Mouse (Mus musculus): ENCODE measurements at regions not wholly inside any gene's neighbourhood (a gene's known extent, or its start where the extent isn't known, plus 50 kb on each side); places are given as distances from the start of the nearest gene placed in this dataset.

DNA sequence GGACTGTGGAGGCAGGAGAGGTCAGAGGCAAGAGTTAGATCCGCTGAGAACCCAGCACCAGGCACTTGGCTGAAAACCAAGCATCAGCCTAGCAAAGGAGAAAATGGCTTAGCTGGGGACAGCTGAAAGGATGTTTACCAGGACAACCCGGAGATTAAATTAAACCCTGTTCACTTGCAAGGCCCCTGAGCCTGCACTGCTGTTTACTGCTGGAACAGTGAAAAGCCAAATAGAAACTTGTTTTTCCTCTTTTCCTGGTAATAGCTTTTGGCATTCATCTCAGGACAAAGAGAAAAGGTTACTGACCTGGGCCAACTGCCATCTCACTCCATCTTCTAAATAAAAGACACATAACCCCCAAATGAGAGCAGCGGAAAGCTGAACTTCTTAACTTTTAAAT lies 531.3 kb downstream of the Insc start:
- H3K27ac ChIP-seq, result no peak overlapping the region
- no peaks in the 10 kb centered on the region for H3K9me3 ChIP-seq
- H3K27me3 ChIP-seq (ENCODE audit: poor library complexity, severe bottlenecking), result no peaks in the 10 kb centered on the region
- DNase-seq (ENCODE audit: extremely low spot score, low spot score), result no peak
- peaks cover 15% of the 10 kb centered on the region for H3K4me1 ChIP-seq
- 40% methylated on average over 3 of the region's 3 CpGs for WGBS
- H3K4me3 ChIP-seq, result no peak overlapping the region
- H3K36me3 ChIP-seq (replicated peaks), result no peaks in the 10 kb centered on the region

DNA sequence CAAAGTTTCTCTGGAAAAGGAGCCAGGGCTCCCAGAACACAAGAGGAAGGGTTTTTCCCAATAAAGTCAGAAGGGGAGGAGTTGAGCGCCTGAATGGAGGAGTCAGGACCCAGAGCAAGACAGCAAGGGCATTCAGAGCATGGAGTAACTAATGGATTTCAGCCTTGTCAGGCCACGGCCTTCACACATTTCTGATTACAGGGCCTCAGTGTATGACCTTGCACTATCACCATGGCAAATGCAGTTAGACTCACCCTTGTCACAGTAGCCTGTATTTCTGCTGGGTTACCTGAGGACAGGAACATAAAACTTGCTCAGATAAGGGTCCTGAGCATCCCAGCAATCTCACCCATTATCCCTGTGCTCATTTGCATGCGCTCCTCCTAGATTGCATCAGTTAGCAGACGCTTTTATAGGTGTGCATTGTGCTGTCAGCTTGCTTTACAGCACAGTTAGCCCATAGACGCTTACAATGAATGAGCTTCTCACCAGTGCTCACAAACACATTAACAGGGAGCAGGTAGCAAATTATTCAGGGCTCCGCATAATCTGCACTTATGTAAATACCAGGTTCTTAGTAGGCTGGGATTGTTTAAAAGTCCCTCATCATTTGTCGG lies 547.4 kb downstream of the Insc start:
- no peak for DNase-seq (ENCODE audit: extremely low spot score, low spot score)
- 67% methylated on average over 7 of the region's 7 CpGs for WGBS
- H3K27me3 ChIP-seq (ENCODE audit: poor library complexity, severe bottlenecking), result 0 out of 2 replicates have a peak, but pooled peaks cover 3% of the 10 kb centered on the region
- H3K9me3 ChIP-seq, result no peaks in the 10 kb centered on the region
- H3K4me1 ChIP-seq, result peaks cover 23% of the 10 kb centered on the region
- no peaks in the 10 kb centered on the region for H3K36me3 ChIP-seq (replicated peaks)
- H3K27ac ChIP-seq, result no peak overlapping the region
- no peak overlapping the region for H3K4me3 ChIP-seq

DNA sequence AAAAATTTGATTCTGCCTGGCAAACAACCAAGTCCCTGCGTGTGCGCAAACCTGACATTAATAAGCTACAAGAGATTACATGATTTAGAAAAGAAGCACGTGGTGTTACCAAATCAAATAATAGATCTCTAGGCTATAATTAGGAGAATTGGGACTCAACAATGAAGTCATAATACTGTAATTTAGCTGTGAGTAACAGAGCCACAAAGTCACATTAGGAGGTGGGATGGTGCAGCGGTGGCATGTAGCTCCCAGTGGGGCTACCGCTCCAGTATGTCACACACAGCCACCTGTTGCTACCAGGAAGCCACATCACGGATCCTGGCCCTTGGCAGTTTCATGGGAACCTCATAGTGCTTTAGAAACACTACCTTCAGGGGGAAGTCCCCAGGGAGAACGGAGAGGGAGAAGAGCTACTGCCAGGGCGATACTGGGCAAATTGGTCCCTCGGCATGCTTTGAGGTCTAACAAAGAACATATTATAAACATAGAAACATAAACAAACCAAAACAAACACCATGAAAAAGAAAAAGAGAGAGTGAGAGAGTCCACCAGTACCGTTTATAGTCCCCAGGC lies 551.2 kb downstream of the Insc start:
- 0 out of 2 replicates have a peak, but pooled peaks cover 3% of the 10 kb centered on the region for H3K27me3 ChIP-seq (ENCODE audit: poor library complexity, severe bottlenecking)
- DNase-seq (ENCODE audit: extremely low spot score, low spot score), result no peak
- H3K36me3 ChIP-seq (replicated peaks), result no peaks in the 10 kb centered on the region
- peaks cover 24% of the 10 kb centered on the region for H3K4me1 ChIP-seq
- 77% methylated on average over 10 of the region's 10 CpGs for WGBS
- no peak overlapping the region for H3K4me3 ChIP-seq
- no peaks in the 10 kb centered on the region for H3K9me3 ChIP-seq
- no peak overlapping the region for H3K27ac ChIP-seq

DNA sequence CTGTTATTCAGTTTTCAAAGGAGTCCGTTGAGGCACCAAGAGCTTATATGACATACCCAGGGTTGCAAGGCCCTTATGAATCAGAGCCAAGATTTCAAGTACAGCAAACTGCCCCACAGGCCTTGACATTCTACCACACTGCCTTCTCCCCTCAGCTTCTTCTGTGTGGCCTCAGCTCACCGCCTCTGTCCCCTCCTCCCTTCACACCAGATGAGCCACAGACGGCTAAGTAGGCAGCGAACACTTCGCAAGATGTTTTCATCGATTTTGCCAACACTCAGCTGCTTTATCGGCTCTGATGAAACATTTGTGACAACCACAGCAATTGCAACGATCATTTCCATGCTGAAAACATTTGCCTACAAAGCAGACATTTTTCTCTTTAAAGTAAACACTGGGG lies 556.7 kb downstream of the Insc start:
- Histone ChIP-seq H3K36me3 (replicated peaks) (no peaks in the 10 kb centered on the region), H3K9me3 (no peaks in the 10 kb centered on the region), H3K4me3 (no peak overlapping the region), H3K27me3 (ENCODE audit: poor library complexity, severe bottlenecking) (no peaks in the 10 kb centered on the region), H3K4me1 (peaks cover 7% of the 10 kb centered on the region), H3K27ac (no peak overlapping the region)
- WGBS, result 88% methylated on average over 8 of the region's 8 CpGs
- DNase-seq (ENCODE audit: extremely low spot score, low spot score), result no peak

DNA sequence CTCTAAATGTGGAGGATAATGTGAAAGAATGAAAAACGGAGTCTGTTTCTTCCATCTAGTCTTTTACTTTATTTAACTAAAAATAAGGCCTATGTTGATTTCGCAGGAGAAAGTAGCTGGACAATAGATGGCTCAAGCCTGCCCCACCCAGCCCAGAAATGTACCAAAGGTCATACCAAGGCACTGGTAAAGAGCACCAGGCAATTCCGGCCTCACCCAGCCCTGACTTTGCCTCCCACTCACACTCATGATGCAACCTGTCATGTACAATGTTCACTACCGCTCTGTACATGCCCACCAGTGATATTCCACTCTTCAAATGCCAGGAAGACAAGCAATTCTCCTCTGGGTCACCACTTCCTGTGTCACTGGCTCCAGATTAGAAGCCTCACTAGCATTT lies 564.9 kb downstream of the Insc start:
- Histone ChIP-seq H3K27ac (no peak overlapping the region), H3K4me3 (no peak overlapping the region), H3K4me1 (peaks cover 13% of the 10 kb centered on the region), H3K9me3 (no peaks in the 10 kb centered on the region), H3K27me3 (ENCODE audit: poor library complexity, severe bottlenecking) (0 out of 2 replicates have a peak, but pooled peaks cover 4% of the 10 kb centered on the region), H3K36me3 (replicated peaks) (no peaks in the 10 kb centered on the region)
- no peak for DNase-seq (ENCODE audit: extremely low spot score, low spot score)
- 91% methylated on average over 4 of the region's 4 CpGs for WGBS

DNA sequence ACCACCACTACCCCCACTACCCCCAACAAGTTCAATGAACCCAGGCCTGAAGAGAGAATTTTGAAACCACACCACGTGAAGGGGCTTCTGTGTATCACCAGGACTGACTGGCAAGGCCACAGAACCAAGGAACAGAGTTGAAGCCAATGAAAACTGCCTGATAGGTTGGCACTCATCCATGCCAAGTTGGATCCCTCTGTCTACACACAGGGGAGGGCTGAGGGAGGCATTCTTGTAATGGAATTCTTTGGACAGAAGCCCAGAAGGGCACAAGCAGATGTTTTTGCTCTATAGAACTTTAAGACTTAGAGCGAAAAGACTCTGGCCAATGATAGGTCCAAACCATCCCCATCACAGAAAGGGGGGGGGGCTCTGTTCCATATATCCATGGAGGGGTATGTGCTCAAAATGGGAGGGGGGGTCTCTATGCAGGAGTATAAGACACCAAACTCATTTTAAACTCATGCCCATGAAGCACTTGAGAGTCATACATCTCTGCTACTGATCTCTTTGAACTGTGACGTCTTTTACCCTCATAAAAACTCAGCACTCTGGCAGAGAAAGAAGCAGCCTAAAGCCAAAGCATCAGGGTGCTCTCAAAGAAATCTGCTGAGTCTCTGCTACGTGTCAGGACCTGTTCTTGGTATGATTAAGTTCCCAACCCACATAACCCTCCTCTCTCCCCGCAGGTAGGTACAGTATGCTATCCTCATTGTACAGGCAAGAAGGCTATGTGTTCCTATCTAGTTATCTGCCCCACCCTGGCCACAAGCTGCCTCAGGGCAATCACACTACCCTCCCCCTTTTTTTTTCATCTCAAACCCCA lies 567.1 kb downstream of the Insc start:
- peaks cover 13% of the 10 kb centered on the region for H3K4me1 ChIP-seq
- WGBS, result 79% methylated on average over 5 of the region's 5 CpGs
- no peaks in the 10 kb centered on the region for H3K9me3 ChIP-seq
- H3K36me3 ChIP-seq (replicated peaks), result no peaks in the 10 kb centered on the region
- H3K27ac ChIP-seq, result no peak overlapping the region
- H3K4me3 ChIP-seq, result no peak overlapping the region
- DNase-seq (ENCODE audit: extremely low spot score, low spot score), result no peak
- 0 out of 2 replicates have a peak, but pooled peaks cover 4% of the 10 kb centered on the region for H3K27me3 ChIP-seq (ENCODE audit: poor library complexity, severe bottlenecking)

DNA sequence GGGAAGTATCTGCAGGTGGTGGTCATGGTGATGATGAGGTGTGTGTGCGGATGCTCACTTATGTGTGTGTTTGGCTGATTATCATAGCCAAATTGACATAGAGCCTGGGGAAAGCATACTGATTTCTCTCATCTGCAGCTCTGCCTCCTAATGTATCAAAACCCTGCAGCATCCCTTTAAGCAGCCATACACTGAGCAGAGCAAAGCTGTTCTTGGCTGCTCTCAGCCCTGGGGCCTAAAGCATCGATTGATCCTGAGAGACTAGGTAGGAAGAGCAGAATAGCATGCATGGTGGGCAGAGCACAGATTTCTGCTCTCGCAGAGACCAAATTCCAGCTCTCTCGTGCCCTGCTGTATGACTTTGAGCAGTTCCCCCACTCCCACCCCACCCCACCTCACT lies 576.0 kb downstream of the Insc start:
- no peaks in the 10 kb centered on the region for H3K36me3 ChIP-seq (replicated peaks)
- no peaks in the 10 kb centered on the region for H3K9me3 ChIP-seq
- no peaks in the 10 kb centered on the region for H3K27me3 ChIP-seq (ENCODE audit: poor library complexity, severe bottlenecking)
- H3K27ac ChIP-seq, result no peak overlapping the region
- peaks cover 23% of the 10 kb centered on the region for H3K4me1 ChIP-seq
- DNase-seq (ENCODE audit: extremely low spot score, low spot score), result no peak
- no peak overlapping the region for H3K4me3 ChIP-seq
- WGBS, result 81% methylated on average over 4 of the region's 4 CpGs

DNA sequence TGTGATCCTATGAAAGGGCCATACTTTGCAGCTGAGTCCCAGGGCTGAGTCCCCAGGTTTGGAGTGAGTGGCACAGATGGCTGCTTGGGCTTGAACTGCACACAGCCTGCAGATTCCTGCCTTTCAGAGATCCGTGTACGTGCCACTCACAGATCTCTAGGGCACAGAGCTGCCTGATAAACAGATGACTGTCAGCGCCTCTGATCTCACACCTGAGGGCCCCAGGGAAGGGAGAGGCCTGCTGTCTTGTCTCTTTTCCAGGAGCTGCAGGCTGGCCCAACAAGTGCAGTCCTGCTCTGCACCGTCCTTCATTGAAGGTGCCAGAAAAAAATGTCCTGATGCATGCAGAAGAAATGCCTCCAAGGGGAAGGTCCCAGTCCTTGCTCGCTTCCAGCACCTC lies 579.5 kb downstream of the Insc start:
- H3K4me1 ChIP-seq, result peaks cover 28% of the 10 kb centered on the region
- no peak overlapping the region for H3K27ac ChIP-seq
- 79% methylated on average over 5 of the region's 5 CpGs for WGBS
- no peaks in the 10 kb centered on the region for H3K27me3 ChIP-seq (ENCODE audit: poor library complexity, severe bottlenecking)
- H3K9me3 ChIP-seq, result no peaks in the 10 kb centered on the region
- H3K4me3 ChIP-seq, result no peak overlapping the region
- DNase-seq (ENCODE audit: extremely low spot score, low spot score), result no peak
- H3K36me3 ChIP-seq (replicated peaks), result no peaks in the 10 kb centered on the region

DNA sequence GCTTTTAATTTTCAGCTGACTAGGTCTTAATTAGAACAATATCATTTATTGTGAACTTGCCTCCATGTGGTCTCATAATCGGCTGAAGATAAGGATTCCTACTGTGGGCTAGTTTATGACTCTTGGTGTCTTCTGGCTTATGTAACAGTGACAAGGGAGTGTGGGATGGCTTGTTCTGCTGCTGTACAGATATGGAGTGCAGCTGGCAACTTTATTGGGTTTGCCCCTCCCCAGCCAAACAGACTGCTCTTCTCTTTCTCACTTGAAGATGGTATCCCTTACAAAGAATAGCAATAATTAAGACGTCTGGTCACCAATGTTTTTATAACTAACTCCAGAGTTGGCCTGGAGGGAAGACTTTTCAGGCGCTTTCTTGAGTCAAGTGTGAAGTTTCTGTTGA lies 584.8 kb downstream of the Insc start:
- Histone ChIP-seq H3K27ac (no peak overlapping the region), H3K9me3 (no peaks in the 10 kb centered on the region), H3K36me3 (replicated peaks) (no peaks in the 10 kb centered on the region), H3K4me1 (peaks cover 14% of the 10 kb centered on the region), H3K4me3 (no peak overlapping the region), H3K27me3 (ENCODE audit: poor library complexity, severe bottlenecking) (no peaks in the 10 kb centered on the region)
- WGBS, result 82% methylated on average over 3 of the region's 3 CpGs
- no peak for DNase-seq (ENCODE audit: extremely low spot score, low spot score)

DNA sequence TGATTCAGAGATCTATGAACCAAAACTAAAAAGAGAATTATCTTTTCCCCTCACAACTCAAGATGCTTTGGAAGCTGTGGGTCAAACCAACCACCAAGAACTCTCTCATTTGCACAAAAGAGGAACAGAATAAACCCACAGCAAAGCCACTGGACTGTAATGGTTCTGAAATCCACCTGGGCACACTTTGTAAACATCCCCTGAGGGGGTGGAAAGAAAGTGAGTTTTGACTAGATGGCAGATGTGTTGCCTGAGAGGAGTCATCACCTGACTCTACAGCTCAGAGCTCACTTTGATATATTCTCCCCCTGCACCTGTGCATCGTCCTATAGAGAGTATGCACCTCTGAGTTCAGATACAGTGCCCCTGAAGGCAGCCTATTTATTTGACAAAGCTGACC lies 588.2 kb downstream of the Insc start:
- 0 out of 2 replicates have a peak, but pooled peaks cover 5% of the 10 kb centered on the region for H3K4me1 ChIP-seq
- H3K9me3 ChIP-seq, result no peaks in the 10 kb centered on the region
- no peaks in the 10 kb centered on the region for H3K27me3 ChIP-seq (ENCODE audit: poor library complexity, severe bottlenecking)
- no peaks in the 10 kb centered on the region for H3K36me3 ChIP-seq (replicated peaks)
- H3K4me3 ChIP-seq, result no peak overlapping the region
- no peak overlapping the region for H3K27ac ChIP-seq
- DNase-seq (ENCODE audit: extremely low spot score, low spot score), result no peak
- 77% methylated on average over 1 of the region's 1 CpGs for WGBS

DNA sequence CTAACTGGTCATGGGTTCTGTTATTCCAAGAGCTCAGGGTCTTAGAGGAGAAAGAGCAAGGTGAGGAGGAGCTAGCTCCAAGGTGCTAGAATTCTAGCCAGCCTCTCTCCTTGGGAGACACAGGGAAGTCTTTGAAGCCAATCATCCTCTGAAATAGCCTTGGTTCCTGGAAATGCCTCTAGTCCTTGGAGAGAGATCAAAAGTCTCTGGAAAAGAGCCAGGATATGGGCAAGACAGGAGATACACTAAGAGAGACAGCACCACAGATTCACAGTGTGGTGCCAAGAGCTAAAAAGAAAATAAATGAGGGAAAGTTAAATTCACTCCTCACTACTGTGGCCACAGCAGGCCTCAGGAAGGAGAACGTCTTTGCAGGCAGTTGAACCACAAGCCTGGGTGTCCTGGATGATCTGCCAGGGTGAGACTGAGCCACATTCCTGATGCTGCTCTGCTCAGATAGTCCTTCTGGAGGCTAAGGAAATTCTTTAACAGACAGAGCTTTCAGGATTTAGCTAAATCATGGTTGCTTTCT lies 589.6 kb downstream of the Insc start:
- DNase-seq (ENCODE audit: extremely low spot score, low spot score), result no peak
- Histone ChIP-seq H3K27me3 (ENCODE audit: poor library complexity, severe bottlenecking) (no peaks in the 10 kb centered on the region), H3K36me3 (replicated peaks) (no peaks in the 10 kb centered on the region), H3K9me3 (peaks cover 11% of the 10 kb centered on the region; the same call in 1 of the 2 replicates), H3K4me3 (no peak overlapping the region), H3K4me1 (no peaks in the 10 kb centered on the region), H3K27ac (no peak overlapping the region)
- 68% methylated on average over 1 of the region's 1 CpGs for WGBS

DNA sequence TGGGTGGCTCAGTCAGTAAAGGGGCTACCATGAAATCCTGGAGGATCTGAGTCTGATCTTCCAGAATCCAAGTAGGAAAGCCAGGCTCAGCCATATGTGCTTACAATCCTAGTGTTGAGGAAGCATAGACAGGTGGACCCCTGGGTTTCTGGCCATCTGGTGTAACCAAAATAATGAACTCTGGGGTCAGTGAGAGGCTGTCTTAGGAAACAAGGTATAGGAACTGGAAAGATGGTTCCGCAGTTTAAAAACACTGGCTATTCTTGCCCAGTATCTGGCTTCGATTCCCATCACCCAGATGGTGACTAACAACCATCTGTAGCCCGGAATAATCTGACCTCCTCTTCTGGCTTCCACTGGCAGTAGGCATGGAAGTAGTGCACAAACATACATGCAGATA lies 591.6 kb downstream of the Insc start:
- no peak for DNase-seq (ENCODE audit: extremely low spot score, low spot score)
- H3K36me3 ChIP-seq (replicated peaks), result no peaks in the 10 kb centered on the region
- H3K4me3 ChIP-seq, result no peak overlapping the region
- WGBS, result 93% methylated on average over 3 of the region's 3 CpGs
- H3K9me3 ChIP-seq, result peaks cover 11% of the 10 kb centered on the region; the same call in 1 of the 2 replicates
- no peaks in the 10 kb centered on the region for H3K27me3 ChIP-seq (ENCODE audit: poor library complexity, severe bottlenecking)
- no peak overlapping the region for H3K27ac ChIP-seq
- no peaks in the 10 kb centered on the region for H3K4me1 ChIP-seq

DNA sequence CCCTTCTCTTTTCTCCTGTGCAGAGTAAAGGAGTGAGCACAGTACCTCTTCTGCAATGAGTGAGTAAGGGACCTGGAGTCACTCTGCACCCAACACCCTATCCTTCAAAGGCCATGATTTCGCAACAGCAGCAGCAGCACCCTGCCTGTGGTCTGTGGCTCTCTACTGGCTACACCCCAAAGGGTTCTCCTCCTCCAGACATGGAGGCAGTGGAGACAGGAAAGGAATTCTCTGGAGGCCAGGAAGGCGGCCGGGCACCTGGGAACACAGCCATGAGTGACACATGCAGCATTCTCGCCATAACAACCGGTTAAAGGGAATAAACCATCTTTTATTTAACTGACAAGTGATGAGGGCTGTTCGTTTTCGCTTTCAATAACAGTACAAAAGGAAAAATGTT lies 596.7 kb downstream of the Insc start:
- Histone ChIP-seq H3K27ac (no peak overlapping the region; the same call in 1 of the 2 replicates), H3K4me1 (no peaks in the 10 kb centered on the region), H3K4me3 (no peak overlapping the region), H3K36me3 (replicated peaks) (no peaks in the 10 kb centered on the region), H3K27me3 (ENCODE audit: poor library complexity, severe bottlenecking) (no peaks in the 10 kb centered on the region), H3K9me3 (peaks cover 11% of the 10 kb centered on the region; the same call in 1 of the 2 replicates)
- DNase-seq (ENCODE audit: extremely low spot score, low spot score), result no peak
- 84% methylated on average over 7 of the region's 7 CpGs for WGBS
